ENCODE assay signal across 1 mouse cellular context in the genomic region with DNA sequence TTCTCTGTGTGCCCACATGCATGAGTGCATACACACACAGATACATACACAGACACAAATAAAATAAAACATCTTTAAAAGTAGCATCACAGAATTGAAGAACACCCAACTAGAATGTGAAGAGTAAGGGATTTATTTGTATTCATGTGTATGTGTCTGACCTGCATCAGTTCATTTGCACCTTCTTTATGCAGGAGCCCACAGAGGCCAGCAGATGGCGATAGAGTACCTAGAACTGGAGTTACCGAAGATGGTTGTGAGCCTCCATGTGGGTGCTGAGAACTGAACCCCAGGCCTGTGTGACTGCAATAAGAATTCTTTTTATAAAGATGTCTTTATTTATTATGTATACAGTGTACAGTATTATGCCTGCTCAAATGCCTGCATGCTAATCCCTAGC.
TF ChIP-seq lines count a peak whose summit lies in the region.

No protein-coding gene starts in this region.

TF ChIP-seq in MEL, 35 proteins besides CTCF, POLR2A, EP300 and RAD21 (continued from another document):
- TF ChIP-seq UBTF (IDR thresholded peaks at IDR 0.05; ENCODE audit: borderline replicate concordance, insufficient read depth, low read depth, low read length) = no peak
- no peak for TF ChIP-seq TBP (IDR thresholded peaks at IDR 0.05; ENCODE audit: low read depth, low read length)
- no peak for TF ChIP-seq RCOR1 (IDR thresholded peaks at IDR 0.05; ENCODE audit: low read depth, low read length)
- TF ChIP-seq SIN3A (IDR thresholded peaks at IDR 0.05; ENCODE audit: low read length) = no peak
- TF ChIP-seq MEF2A (IDR thresholded peaks at IDR 0.05; ENCODE audit: extremely low read depth, insufficient replicate concordance, low read depth, low read length, poor library complexity, severe bottlenecking) = no peak
TF ChIP-seq in MEL: peak in this region for 0.
